Mouse (Mus musculus) MEL (cell line): ENCODE results near the gene B4galnt3. TPM values are rescaled to one million over a fixed set of nuclear protein-coding genes. Genes with fewer than 3 reads are reported as not detected.

Experiments used
- DNase-seq: peaks from one replicate; pipeline ENCODE4 v3.0.0; 2011; ENCODE audit warnings: low read depth, low spot score
- H3K27ac ChIP-seq: 2 replicates; pipeline ENCODE4 v1.5.1; 2012; ENCODE audit warnings: low read depth, mild to moderate bottlenecking, control low read depth, low read length, moderate library complexity; ENCODE audit not compliant: control insufficient read depth
- H3K27me3 ChIP-seq, 2 experiments: fragments of 150-350 bp in 1 of 2; sonication (generic) in 1 of 2; 2 replicates each; pipeline ENCODE4 v1.6.1; 2012; ENCODE audit warnings: low read length in 2 of 2, mild to moderate bottlenecking in 2 of 2, improper control_type of control experiment in 1 of 2, moderate library complexity in 1 of 2; ENCODE audit not compliant: insufficient read depth in 2 of 2, control insufficient read depth in 1 of 2
- H3K36me3 ChIP-seq, 2 experiments: 2 replicates each; pipeline ENCODE4 v1.6.1; 2012 to 2014; ENCODE audit warnings: low read length in 2 of 2, improper control_type of control experiment in 1 of 2, inconsistent platforms in 1 of 2, mild to moderate bottlenecking in 1 of 2; ENCODE audit not compliant: insufficient read depth in 2 of 2, control insufficient read depth in 1 of 2
- H3K4me1 ChIP-seq, 2 experiments: fragments of 150-350 bp in 1 of 2; sonication (generic) in 1 of 2; 2 replicates each; pipeline ENCODE4 v1.6.1; 2012; ENCODE audit warnings: low read length in 2 of 2, improper control_type of control experiment in 1 of 2, mild to moderate bottlenecking in 1 of 2; ENCODE audit not compliant: insufficient read depth in 2 of 2, control insufficient read depth in 1 of 2
- H3K4me3 ChIP-seq, 2 experiments: fragments of 150-350 bp in 1 of 2; sonication (generic) in 1 of 2; 2 replicates each; pipeline ENCODE4 v1.5.1; 2012; ENCODE audit warnings: low read depth in 2 of 2, low read length in 2 of 2, mild to moderate bottlenecking in 2 of 2, moderate library complexity in 2 of 2, control low read depth in 1 of 2, improper control_type of control experiment in 1 of 2; ENCODE audit not compliant: control insufficient read depth in 1 of 2, insufficient read depth in 1 of 2
- H3K79me2 ChIP-seq: 2 replicates; pipeline ENCODE4 v1.6.1; 2012; ENCODE audit warnings: mild to moderate bottlenecking, low read length, moderate library complexity; ENCODE audit not compliant: control insufficient read depth, poor library complexity, insufficient read depth
- H3K9ac ChIP-seq: 2 replicates; pipeline ENCODE4 v1.6.1; 2012; ENCODE audit warnings: low read depth, mild to moderate bottlenecking, control low read depth, low read length, moderate library complexity; ENCODE audit not compliant: control insufficient read depth, poor library complexity, severe bottlenecking
- H3K9me3 ChIP-seq: fragments of 150-350 bp; sonication (generic); replicated peaks from 2 replicates; pipeline ENCODE4 v1.6.1; 2012; ENCODE audit warnings: mild to moderate bottlenecking, low read length, improper control_type of control experiment, moderate library complexity; ENCODE audit not compliant: insufficient read depth
- CHD1 ChIP-seq: IDR thresholded peaks from 2 replicates; pipeline ENCODE4 v1.6.1; 2012; ENCODE audit warnings: low read depth, mild to moderate bottlenecking, inconsistent platforms, low read length, improper control_type of control experiment
- CTCF ChIP-seq, 3 experiments: IDR thresholded peaks in 2 of 3; conservative IDR thresholded peaks in 1 of 3; 2 replicates each; pipeline ENCODE4 v1.5.1; 2011 to 2012; ENCODE audit warnings: low read length in 3 of 3, low read depth in 2 of 3, mild to moderate bottlenecking in 2 of 3, improper control_type of control experiment in 1 of 3, inconsistent platforms in 1 of 3, mixed read lengths in 1 of 3, moderate library complexity in 1 of 3; ENCODE audit not compliant: control insufficient read depth in 1 of 3, insufficient read depth in 1 of 3, poor library complexity in 1 of 3, severe bottlenecking in 1 of 3
- E2F4 ChIP-seq: IDR thresholded peaks from 2 replicates; pipeline ENCODE4 v1.6.1; 2011; ENCODE audit warnings: low read depth, low read length, improper control_type of control experiment, borderline replicate concordance
- GABPA ChIP-seq: IDR thresholded peaks from 2 replicates; pipeline ENCODE4 v1.6.1; 2012; ENCODE audit warnings: low read depth, mild to moderate bottlenecking, inconsistent platforms, low read length, improper control_type of control experiment, moderate library complexity
- HCFC1 ChIP-seq: IDR thresholded peaks from 2 replicates; pipeline ENCODE4 v1.6.1; 2012; ENCODE audit warnings: low read depth, mild to moderate bottlenecking, inconsistent platforms, low read length, improper control_type of control experiment, moderate library complexity
- JUND ChIP-seq: IDR thresholded peaks from 2 replicates; pipeline ENCODE4 v1.6.1; 2011; ENCODE audit warnings: low read depth, mild to moderate bottlenecking, improper control_type of control experiment, low read length
- KAT2A ChIP-seq: conservative IDR thresholded peaks from 2 replicates; pipeline ENCODE4 v1.6.1; 2012; ENCODE audit warnings: low read depth, low read length, improper control_type of control experiment, inconsistent platforms
- MAZ ChIP-seq: IDR thresholded peaks from 2 replicates; pipeline ENCODE4 v1.6.1; 2012; ENCODE audit warnings: low read depth, mild to moderate bottlenecking, inconsistent platforms, low read length, improper control_type of control experiment
- MEF2A ChIP-seq: IDR thresholded peaks from 2 replicates; pipeline ENCODE4 v1.6.1; 2014; ENCODE audit warnings: low read depth, mild to moderate bottlenecking, inconsistent platforms, low read length, improper control_type of control experiment; ENCODE audit not compliant: poor library complexity, insufficient replicate concordance, severe bottlenecking; ENCODE audit errors: extremely low read depth
- MYB ChIP-seq: IDR thresholded peaks from 2 replicates; pipeline ENCODE4 v1.6.1; 2011; ENCODE audit warnings: mild to moderate bottlenecking, low read depth, low read length, improper control_type of control experiment
- NRF1 ChIP-seq: IDR thresholded peaks from 2 replicates; pipeline ENCODE4 v1.6.1; 2014; ENCODE audit warnings: low read depth, mild to moderate bottlenecking, inconsistent platforms, low read length, improper control_type of control experiment, moderate library complexity; ENCODE audit not compliant: poor library complexity, insufficient read depth, severe bottlenecking
- POLR2A ChIP-seq, 2 experiments: IDR thresholded peaks; 2 replicates each; pipeline ENCODE4 v1.6.1; 2011 to 2012; ENCODE audit warnings: low read length in 2 of 2, mild to moderate bottlenecking in 2 of 2, control low read depth in 1 of 2, improper control_type of control experiment in 1 of 2, low read depth in 1 of 2, moderate library complexity in 1 of 2; ENCODE audit not compliant: control insufficient read depth in 1 of 2, insufficient read depth in 1 of 2, poor library complexity in 1 of 2
- POLR2AphosphoS2 ChIP-seq: IDR thresholded peaks from 2 replicates; pipeline ENCODE4 v1.6.1; 2011; ENCODE audit warnings: low read length, improper control_type of control experiment
- POLR2AphosphoS5 ChIP-seq: IDR thresholded peaks from 2 replicates; pipeline ENCODE4 v1.6.1; 2012; ENCODE audit warnings: low read depth, borderline replicate concordance, mild to moderate bottlenecking, inconsistent platforms, low read length, moderate library complexity, mixed read lengths
- RAD21 ChIP-seq: IDR thresholded peaks from 2 replicates; pipeline ENCODE4 v1.6.1; 2011; ENCODE audit warnings: mild to moderate bottlenecking, low read depth, low read length, improper control_type of control experiment
- RCOR1 ChIP-seq: IDR thresholded peaks from 2 replicates; pipeline ENCODE4 v1.6.1; 2012; ENCODE audit warnings: low read depth, mild to moderate bottlenecking, inconsistent platforms, low read length, improper control_type of control experiment
- SIN3A ChIP-seq: IDR thresholded peaks from 2 replicates; pipeline ENCODE4 v1.6.1; 2012; ENCODE audit warnings: low read length, improper control_type of control experiment, inconsistent platforms
- TBP ChIP-seq: IDR thresholded peaks from 2 replicates; pipeline ENCODE4 v1.8.0; 2011; ENCODE audit warnings: low read depth, low read length, improper control_type of control experiment
- USF1 ChIP-seq: IDR thresholded peaks from 2 replicates; pipeline ENCODE4 v1.6.1; 2014; ENCODE audit warnings: low read depth, mild to moderate bottlenecking, inconsistent platforms, low read length, improper control_type of control experiment, moderate library complexity
- ZC3H11A ChIP-seq: IDR thresholded peaks from 2 replicates; pipeline ENCODE4 v1.6.1; 2012; ENCODE audit warnings: low read depth, mild to moderate bottlenecking, inconsistent platforms, low read length, improper control_type of control experiment
- ZKSCAN1 ChIP-seq: IDR thresholded peaks from 2 replicates; pipeline ENCODE4 v1.6.1; 2012; ENCODE audit warnings: low read depth, mild to moderate bottlenecking, inconsistent platforms, low read length, improper control_type of control experiment, moderate library complexity
- polyA plus RNA-seq, 2 experiments: library from polyadenylated mRNA; stranded (reverse) in 1 of 2; unstranded in 1 of 2; fragments of >175 nt in 1 of 2; fragments of >200 nt in 1 of 2; gene quantifications; 2 replicates each; pipeline versions ENCODE4 v1.2.1 to v1.2.4; 2012; ENCODE audit warnings: low replicate concordance in 2 of 2, low read depth in 1 of 2; ENCODE audit not compliant: insufficient read length in 2 of 2, insufficient read depth in 1 of 2, missing spikeins in 1 of 2
- total RNA-seq: library from RNA; depleted of rRNA; stranded (reverse); fragments of 300-350 nt; gene quantifications from 2 replicates; pipeline ENCODE4 v1.2.3, GENCODE M21; 2012

B4galnt3 gene
- total and polyA plus RNA-seq, 3 experiments = 1.3 to 1.5 TPM; not detected in 1

GRCm38 (mm10) chr6:120254640-120255039 lies 39.7 kb downstream of the B4galnt3 start:
- Histone ChIP-seq H3K4me1 (peaks cover 0 to 2% of the 10 kb centered on the region in 2 experiments; a peak in 1 of 4 replicates), H3K9ac (no peak overlapping the region), H3K4me3 (no peak overlapping the region), H3K27me3 (peaks cover 14 to 17% of the 10 kb centered on the region in 2 experiments), H3K36me3 (peaks cover 0 to 2% of the 10 kb centered on the region in 2 experiments; a peak in 1 of 4 replicates), H3K27ac (no peak overlapping the region), H3K9me3 (no peaks in the 10 kb centered on the region), H3K79me2 (no peaks in the 10 kb centered on the region)
- no peak for TF ChIP-seq MEF2A
- no peak for TF ChIP-seq CTCF (IDR thresholded peaks at IDR 0.05 in 2 of 3, conservative IDR thresholded peaks at IDR 0.05 in 1 of 3; ENCODE audit: control insufficient read depth in 1 of 3, insufficient read depth in 1 of 3, low read depth in 2 of 3, low read length in 3 of 3, poor library complexity in 1 of 3, severe bottlenecking in 1 of 3)
- no peak for TF ChIP-seq RAD21
- no peak for TF ChIP-seq GABPA
- no peak for TF ChIP-seq MYB
- TF ChIP-seq JUND = no peak
- no peak for TF ChIP-seq ZC3H11A
- no peak for TF ChIP-seq USF1
- no peak for TF ChIP-seq SIN3A
- no peak for TF ChIP-seq TBP
- TF ChIP-seq POLR2AphosphoS2 = no peak
- no peak for TF ChIP-seq POLR2AphosphoS5
- TF ChIP-seq ZKSCAN1 = no peak
- no peak for DNase-seq

- no peaks in the 10 kb centered on the region for H3K4me1 ChIP-seq
- DNase-seq = no peak
- no peak overlapping the region for H3K4me3 ChIP-seq
Observed at GRCm38 (mm10) chr6:120252741-120253140, 41.6 kb downstream of the B4galnt3 start.

More at GRCm38 (mm10) chr6:120252741-120253140, 41.6 kb downstream of the B4galnt3 start:
- Histone ChIP-seq H3K9me3 (no peaks in the 10 kb centered on the region), H3K36me3 (no peaks in the 10 kb centered on the region), H3K79me2 (no peaks in the 10 kb centered on the region), H3K27me3 (peaks cover 14 to 22% of the 10 kb centered on the region in 2 experiments), H3K9ac (no peak overlapping the region)
- TF ChIP-seq MAZ = no peak
- no peak for TF ChIP-seq ZC3H11A
- no peak for TF ChIP-seq KAT2A
- no peak for TF ChIP-seq POLR2AphosphoS5
- TF ChIP-seq HCFC1 = no peak
- no peak for TF ChIP-seq CHD1
- no peak for TF ChIP-seq MYB
- no peak for TF ChIP-seq USF1
- TF ChIP-seq POLR2A (IDR thresholded peaks at IDR 0.05; ENCODE audit: control insufficient read depth in 1 of 2, insufficient read depth in 1 of 2, low read depth in 1 of 2, low read length in 2 of 2, poor library complexity in 1 of 2) = no peak
- no peak for TF ChIP-seq E2F4
- TF ChIP-seq GABPA = no peak
- no peak for TF ChIP-seq NRF1
- TF ChIP-seq RCOR1 = no peak
- TF ChIP-seq RAD21 = no peak
- TF ChIP-seq, all 39 proteins: peak for 0
- H3K27ac ChIP-seq = no peak overlapping the region
